Mouse (Mus musculus): Measurements from ENCODE around the gene Pde4d.

The Pde4d gene

GRCm38 (mm10) chr13:108490872-108491271 lies 41.1 kb downstream of the Pde4d start:
- in situ Hi-C loops (cut with MboI) = no loop called here

GRCm38 (mm10) chr13:108492886-108493285 lies 43.1 kb downstream of the Pde4d start:
- in situ Hi-C loops (cut with MboI) = no loop called here

- in situ Hi-C loops (cut with MboI) = no loop called here
Measured at GRCm38 (mm10) chr13:108494365-108494764, 44.6 kb downstream of the Pde4d start.

- in situ Hi-C loops (cut with MboI) = no loop called here
Measured at GRCm38 (mm10) chr13:108497768-108498167, 48.0 kb downstream of the Pde4d start.

- in situ Hi-C loops (cut with MboI) = no loop called here
Measured at GRCm38 (mm10) chr13:108498247-108498743, 48.5 kb downstream of the Pde4d start.

GRCm38 (mm10) chr13:108498773-108499313 lies 49.1 kb downstream of the Pde4d start:
- in situ Hi-C loops (cut with MboI) = no loop called here

- in situ Hi-C loops (cut with MboI) = no loop called here
Measured at GRCm38 (mm10) chr13:108501386-108501785, 51.6 kb downstream of the Pde4d start.

- in situ Hi-C loops (cut with MboI) = no loop called here
Measured at GRCm38 (mm10) chr13:108524548-108524947, 74.8 kb downstream of the Pde4d start.

- in situ Hi-C loops (cut with MboI) = no loop called here
Measured at GRCm38 (mm10) chr13:108524969-108525368, 75.2 kb downstream of the Pde4d start.

- in situ Hi-C loops (cut with MboI) = no loop called here
Measured at GRCm38 (mm10) chr13:108526258-108527007, 76.7 kb downstream of the Pde4d start.

GRCm38 (mm10) chr13:108527090-108527770 lies 77.5 kb downstream of the Pde4d start:
- in situ Hi-C loops (cut with MboI) = no loop called here

- in situ Hi-C loops (cut with MboI) = no loop called here
Measured at GRCm38 (mm10) chr13:108528343-108528742, 78.6 kb downstream of the Pde4d start.

GRCm38 (mm10) chr13:108532875-108533274 lies 83.1 kb downstream of the Pde4d start:
- in situ Hi-C loops (cut with MboI) = no loop called here

- in situ Hi-C loops (cut with MboI) = no loop called here
Measured at GRCm38 (mm10) chr13:108536436-108536835, 86.7 kb downstream of the Pde4d start.

GRCm38 (mm10) chr13:108536951-108537350 lies 87.2 kb downstream of the Pde4d start:
- in situ Hi-C loops (cut with MboI) = no loop called here

GRCm38 (mm10) chr13:108538760-108539369 lies 89.1 kb downstream of the Pde4d start:
- in situ Hi-C loops (cut with MboI) = no loop called here

- in situ Hi-C loops (cut with MboI) = no loop called here
Measured at GRCm38 (mm10) chr13:108541488-108541887, 91.7 kb downstream of the Pde4d start.

- in situ Hi-C loops (cut with MboI) = no loop called here
Measured at GRCm38 (mm10) chr13:108542342-108542761, 92.6 kb downstream of the Pde4d start.

GRCm38 (mm10) chr13:108552288-108552687 lies 102.5 kb downstream of the Pde4d start:
- in situ Hi-C loops (cut with MboI) = no loop called here

GRCm38 (mm10) chr13:108552995-108553394 lies 103.2 kb downstream of the Pde4d start:
- in situ Hi-C loops (cut with MboI) = no loop called here

- in situ Hi-C loops (cut with MboI) = no loop called here
Measured at GRCm38 (mm10) chr13:108554901-108555300, 105.2 kb downstream of the Pde4d start.

GRCm38 (mm10) chr13:108596938-108597337 lies 147.2 kb downstream of the Pde4d start:
- in situ Hi-C loops (cut with MboI) = no loop called here
